Mouse (Mus musculus) erythroblast, embryonic 14.5 days (primary cell): Measurements from ENCODE around the gene Itpk1.

Experiments
- GATA1 ChIP-seq: IDR thresholded peaks from 2 replicates; pipeline ENCODE4 v1.6.1; 2012; ENCODE audit warnings: low read length, inconsistent platforms, mixed read lengths
- TAL1 ChIP-seq: IDR thresholded peaks from 3 replicates; pipeline ENCODE4 v1.6.1; 2012; ENCODE audit warnings: low read length, inconsistent platforms, mixed read lengths

DNA sequence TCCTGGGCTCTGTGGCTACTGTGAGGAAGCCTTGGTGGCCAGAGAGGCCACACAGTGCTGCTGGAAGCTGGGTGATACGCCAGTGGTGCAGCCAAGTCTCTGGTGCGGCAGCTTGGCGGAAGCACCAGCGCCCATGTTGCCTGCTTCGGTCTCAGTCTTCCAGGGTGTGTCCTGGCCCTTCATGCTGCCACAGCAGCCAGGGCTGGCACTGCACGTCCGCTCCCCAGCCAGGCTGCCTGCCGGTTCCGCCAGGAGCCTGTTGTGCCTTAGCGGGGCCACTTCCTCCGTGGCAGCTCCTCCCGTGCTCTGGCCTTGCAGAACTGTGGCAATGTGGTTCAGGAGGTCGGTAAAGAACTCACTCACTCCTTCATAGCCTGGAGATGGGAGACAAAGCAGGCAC is 134.6 kb downstream of the Itpk1 start:
- TF ChIP-seq TAL1: no peak
- no peak for TF ChIP-seq GATA1
